Mouse (Mus musculus) layer of hippocampus, postnatal 14 days (tissue): ENCODE data around the gene Ankrd27. TPM values are rescaled to one million over a fixed set of nuclear protein-coding genes. Genes with fewer than 3 reads are reported as not detected.

Source experiments
- DNase-seq, 2 experiments: peaks; one replicate each; pipeline ENCODE4 v3.0.0; 2021 to 2022; ENCODE audit warnings: low spot score in 2 of 2, mixed read lengths in 1 of 2
- total RNA-seq, 2 experiments: library from RNA; stranded (reverse); gene quantifications; 2 replicates each; pipeline ENCODE4 v1.2.3; 2021

Gene Ankrd27
- total RNA-seq, 2 experiments from 2014 or later = 42.8 to 46.7 TPM

- DNase-seq = no peak
Observed at GRCm38 (mm10) chr7:35583476-35584025, 2.5 kb upstream of the Ankrd27 start.

GRCm38 (mm10) chr7:35584068-35584785 lies 1.8 kb upstream of the Ankrd27 start:
- DNase-seq = no peak

GRCm38 (mm10) chr7:35584786-35585190 lies 1.3 kb upstream of the Ankrd27 start:
- no peak for DNase-seq

DNA sequence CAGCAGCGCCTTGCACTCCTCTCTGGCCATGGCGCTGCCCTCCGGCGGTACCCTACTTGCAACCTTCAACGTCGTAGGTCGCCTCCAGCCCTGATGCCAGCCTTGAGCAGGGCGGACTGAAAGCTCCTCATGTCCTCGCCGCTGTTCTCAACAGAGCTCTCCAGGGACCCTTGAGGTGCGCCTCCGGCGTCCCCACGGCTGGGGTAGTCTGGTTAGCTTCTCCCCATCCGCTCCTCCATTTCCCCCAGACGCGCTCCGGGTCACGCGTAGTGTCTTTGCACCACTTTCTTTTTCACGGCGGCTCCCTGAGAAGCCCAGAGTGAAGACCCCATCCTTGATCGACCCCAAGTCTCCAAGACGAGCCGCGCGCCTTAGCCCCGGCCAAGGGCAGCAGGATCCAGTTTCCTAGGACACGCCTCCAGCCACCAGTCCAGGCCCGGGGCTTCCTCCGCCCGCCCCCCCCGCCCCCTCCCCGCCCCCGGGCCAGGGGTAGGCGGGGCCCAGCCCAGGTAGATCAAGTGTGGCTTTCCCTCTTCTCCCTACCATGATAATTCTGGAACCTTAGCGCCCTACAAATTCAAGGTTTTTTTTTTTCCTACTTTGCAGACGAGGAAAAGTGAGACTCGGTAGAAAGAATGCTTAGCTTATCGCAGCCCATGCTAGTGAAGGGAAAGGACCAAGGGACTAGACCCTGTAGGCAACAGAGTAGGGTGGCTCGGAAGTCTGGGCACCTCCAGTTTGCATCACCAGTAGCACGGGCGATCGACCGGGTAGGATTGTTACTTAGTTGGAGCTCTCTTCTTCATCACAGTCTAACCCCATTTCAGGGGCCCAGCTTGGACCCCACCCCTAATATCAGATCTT lies 621 bp upstream of the Ankrd27 start, which contains the start of gene Rgs9bp:
Gene Rgs9bp, minus strand, starts transcription at position 392 of the 864 bp plus-strand sequence.
- no peak for DNase-seq

DNA sequence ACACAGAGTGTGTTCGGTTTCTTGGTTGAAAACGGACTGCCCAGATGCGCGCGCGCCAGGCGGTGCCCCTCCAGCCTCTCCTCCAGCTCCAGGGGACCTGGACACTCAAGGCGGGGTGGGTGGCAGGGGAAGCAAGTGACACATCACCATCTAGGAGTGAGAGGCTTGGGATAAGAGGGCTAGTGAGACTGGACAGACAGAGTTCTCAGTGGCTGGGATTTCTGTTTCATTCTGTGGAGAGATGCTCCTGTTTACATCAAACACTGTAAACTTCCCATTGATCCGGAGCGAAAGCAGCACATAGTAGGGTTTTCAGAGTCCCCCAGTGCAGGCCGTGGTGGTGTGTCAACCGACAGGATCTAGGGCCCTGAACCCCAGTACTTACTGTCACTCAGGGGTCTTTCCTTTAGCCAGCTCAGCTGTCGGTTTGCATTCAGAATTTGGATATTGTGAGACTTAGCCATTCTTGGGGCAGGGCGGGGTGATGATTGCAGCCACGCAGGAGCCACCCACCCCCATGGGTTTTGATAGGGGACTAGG lies 932 bp downstream of the Ankrd27 start:
- DNase-seq = no peak

DNA sequence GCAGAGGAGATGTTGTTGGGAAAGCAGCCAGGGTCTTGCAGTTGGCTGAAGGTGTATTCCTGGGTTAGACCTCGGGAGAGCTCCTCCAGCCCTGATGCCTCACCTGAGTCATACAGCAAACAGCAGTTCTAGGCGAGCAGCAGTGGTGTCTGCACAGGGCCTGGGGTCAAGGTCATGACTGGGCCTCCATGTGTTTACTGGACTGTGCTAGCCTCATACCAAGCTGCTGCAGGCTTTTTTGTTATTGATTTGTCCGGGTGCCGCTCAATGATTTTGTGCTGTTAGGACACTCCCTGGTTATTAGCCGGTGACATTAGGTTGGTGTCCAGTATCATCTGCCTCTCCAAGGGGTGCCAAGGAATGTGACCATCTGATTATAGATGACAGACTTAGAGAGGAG lies 1.7 kb downstream of the Ankrd27 start:
- no peak for DNase-seq

DNA sequence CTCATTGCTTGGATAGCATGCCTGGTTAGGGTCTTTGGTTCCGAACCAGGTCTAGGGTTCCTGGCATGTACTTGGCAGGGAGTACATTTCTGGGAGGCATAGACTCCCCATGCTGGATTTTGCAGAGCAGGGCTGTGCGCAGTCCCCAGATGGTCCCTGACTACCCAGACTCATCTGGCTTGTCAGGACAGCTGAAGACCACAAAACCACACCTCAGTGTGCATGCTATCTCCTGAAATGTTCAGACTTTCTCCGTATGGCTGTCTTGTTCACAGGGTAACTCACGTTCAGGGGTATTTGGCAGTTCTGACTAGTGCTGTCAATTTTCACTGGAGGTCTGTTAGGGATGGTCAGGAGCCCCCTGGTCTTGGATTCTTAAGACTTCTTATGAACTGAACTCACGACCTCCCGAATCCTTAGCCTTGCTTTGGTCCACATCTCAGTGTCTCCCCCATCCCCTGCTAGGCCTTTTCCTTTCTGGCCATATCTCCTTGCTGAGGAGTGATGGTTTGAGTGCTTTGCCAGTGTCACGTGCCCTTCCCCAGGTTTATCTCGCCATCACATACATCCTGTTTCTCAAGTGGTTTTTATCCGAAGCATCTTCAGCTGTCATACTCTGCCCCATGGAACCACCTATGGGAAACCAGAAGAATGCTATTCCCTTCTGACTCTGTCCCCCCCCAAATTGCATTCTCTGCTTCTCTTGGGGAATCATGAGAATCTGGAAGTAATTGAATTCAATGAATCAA lies 2.8 kb downstream of the Ankrd27 start:
- no peak for DNase-seq

GRCm38 (mm10) chr7:35589485-35589884 lies 3.4 kb downstream of the Ankrd27 start:
- DNase-seq = no peak

DNA sequence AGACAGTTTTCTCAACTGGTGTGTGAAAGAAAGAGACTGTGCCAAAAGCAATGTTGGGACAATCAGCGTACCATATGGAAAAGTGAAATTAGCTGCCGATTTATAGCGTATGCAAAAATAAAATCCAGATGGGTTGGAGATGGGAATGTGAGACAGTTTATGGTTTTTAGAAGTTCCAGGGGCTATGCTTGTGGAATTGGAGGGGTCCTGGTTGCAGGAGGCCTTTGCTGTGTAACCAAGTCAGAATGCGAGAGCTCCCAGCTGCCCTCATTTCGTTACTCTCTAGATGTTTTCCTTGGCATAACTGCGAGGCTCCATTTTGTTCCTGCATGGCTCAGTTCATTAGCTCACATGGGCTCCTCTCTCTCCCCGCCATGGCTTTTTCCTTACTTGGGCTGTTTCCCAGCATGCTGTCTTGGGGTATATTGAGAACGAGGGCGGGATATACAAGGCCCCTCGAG lies 4.7 kb downstream of the Ankrd27 start:
- no peak for DNase-seq

DNA sequence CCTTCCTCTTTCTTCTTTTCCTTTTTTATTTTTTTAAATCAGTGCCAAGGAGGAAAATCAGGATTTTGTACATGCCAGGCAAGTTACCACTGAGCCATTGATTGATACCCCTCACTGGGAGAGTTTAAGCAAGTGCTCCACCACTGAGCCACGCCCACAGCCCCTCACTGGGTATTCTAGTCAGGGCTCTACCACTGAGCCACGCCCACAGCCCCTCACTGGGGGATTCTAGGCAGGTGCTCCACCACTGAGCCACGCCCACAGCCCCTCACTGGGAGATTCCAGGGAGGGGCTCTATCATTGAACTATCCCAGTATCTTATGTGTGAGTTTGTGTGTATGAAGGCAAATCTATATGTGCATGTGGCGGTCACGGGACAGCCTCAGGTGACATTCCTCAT lies 8.3 kb downstream of the Ankrd27 start:
- DNase-seq = no peak

DNA sequence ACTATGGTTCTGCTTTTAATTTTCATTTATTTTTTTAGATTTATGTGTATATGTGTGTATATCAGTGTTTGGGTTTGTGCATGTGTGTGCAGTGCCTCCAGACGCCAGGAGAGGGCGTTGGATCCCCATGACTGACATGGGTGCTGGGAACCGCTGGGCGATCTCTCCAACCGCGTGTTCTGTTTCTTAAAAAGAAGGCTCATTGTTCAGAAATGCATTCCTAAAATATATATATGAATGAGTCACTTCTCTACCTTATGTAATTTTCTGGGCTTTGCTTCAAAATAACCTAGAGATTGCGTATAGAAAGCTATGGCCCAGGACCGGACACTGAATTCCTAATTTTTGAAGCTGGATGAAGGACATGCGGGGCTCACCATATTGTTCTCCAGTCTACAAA lies 13.4 kb downstream of the Ankrd27 start:
- DNase-seq = no peak

DNA sequence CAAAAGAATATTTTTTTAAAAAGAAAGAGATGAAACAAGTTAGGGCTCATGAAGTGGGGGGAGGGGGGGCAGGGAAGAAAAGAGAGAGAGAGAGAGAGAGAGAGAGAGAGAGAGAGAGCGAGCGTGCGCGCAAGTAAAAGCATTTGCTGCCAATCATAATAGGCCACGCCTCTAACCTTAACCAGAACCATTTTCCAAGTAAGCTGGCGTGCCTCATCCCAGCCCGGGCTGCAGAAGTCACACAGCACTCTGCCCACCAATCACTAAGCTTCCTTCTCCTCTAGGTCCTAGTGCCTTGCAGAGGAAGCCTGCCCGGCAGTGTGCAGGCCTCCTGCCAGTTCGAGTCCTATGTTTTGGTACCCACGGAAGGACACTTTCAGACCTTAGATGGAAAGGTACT lies 14.0 kb downstream of the Ankrd27 start:
- DNase-seq = no peak

- no peak for DNase-seq
Observed at GRCm38 (mm10) chr7:35601106-35601505, 15.1 kb downstream of the Ankrd27 start.

DNA sequence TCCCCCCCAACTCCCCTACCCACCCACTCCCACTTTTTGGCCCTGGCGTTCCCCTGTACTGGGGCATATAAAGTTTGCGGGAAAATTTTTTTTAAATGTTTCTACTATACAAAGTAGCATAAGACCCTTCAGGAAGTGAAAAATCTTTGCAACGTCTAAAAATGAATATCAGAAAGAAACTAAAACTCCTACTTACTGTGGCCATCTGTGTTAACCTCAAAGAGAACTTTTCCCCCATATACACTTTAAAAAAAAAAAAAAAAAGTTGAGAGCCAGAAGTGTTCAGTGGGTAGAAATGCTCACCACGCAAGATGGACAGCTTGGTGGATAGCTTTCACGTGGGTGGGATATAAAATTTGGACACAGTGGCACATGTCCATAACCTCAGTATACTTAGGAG lies 16.7 kb downstream of the Ankrd27 start:
- DNase-seq = no peak

GRCm38 (mm10) chr7:35606816-35607215 lies 20.8 kb downstream of the Ankrd27 start:
- DNase-seq = no peak

DNA sequence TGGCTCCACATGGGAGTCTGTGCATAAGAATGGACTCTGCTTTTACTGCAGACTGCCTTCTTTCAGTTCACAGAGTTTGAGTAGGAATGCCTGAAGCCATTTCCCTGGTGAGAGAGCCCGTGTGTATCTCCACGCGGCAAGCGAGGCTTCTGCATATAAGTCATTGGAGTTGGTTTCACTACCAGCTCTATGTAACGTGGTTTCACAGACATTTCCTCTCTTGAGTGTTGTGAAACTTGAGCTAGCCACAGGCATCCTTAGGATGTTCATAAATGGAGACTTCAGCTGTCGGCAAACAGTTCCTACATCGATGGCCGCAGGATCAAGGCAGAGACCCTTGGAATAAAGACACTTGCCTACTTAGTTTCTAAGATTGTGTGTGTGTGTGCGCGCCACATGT lies 23.2 kb downstream of the Ankrd27 start:
- no peak for DNase-seq

DNA sequence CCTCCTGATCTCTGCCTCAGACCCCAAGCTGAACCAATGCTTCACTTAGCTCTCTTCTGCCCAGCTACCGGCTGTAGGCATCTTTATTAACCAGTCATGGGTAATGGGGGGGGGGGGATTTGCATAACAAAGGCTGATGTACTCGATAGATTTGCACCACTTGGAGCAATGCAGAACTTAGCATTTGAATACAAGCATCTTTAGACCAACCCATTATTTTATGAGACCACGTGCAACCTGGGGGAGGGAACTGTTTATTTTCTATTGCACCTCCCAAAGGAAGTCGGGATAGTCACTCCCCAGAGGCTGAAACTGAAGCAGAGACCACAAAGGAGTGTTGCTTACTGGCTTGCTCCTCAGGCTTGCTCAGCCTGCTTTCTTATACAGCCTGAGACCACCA lies 31.5 kb downstream of the Ankrd27 start:
- no peak for DNase-seq

DNA sequence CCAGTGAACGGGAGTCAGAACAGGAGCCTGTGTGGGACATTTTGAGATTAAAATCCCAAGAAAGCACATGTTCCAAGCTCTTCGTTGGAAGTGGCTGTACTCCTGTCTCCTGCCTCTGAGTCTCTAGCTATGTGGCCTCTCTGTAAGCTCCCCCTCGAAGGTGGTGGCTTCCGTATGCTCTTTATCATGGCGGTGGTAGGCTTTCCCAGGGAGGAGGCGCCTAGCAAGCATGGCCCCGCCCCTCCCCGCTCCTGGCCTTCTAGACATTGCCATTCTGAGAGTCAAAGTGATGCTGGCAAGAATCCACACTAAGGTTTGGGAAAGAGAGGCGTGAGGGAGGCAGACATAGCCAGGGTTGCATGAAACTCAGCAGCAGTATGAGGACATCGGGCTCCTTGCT lies 36.6 kb downstream of the Ankrd27 start:
- no peak for DNase-seq

DNA sequence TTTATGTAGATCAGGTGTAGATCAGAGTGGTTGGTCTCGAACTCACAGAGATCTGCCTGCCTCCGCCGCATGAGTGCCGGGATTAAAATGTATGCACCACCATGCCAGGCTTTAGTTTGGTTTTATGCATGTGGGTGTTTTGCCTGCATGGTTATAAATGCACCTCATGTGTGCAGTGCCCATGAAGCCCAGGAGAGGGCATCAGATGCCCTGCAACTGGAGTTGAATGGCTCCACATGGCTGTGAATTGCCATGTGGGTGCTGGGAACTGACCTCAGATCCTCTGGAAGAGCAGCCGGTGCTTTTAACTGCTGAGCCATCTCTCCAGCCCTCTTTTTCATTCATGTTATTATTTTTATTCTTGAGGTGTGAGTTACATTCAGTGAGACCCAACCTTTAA lies 40.0 kb downstream of the Ankrd27 start:
- no peak for DNase-seq

GRCm38 (mm10) chr7:35627371-35627770 lies 41.3 kb downstream of the Ankrd27 start:
- DNase-seq = no peak

DNA sequence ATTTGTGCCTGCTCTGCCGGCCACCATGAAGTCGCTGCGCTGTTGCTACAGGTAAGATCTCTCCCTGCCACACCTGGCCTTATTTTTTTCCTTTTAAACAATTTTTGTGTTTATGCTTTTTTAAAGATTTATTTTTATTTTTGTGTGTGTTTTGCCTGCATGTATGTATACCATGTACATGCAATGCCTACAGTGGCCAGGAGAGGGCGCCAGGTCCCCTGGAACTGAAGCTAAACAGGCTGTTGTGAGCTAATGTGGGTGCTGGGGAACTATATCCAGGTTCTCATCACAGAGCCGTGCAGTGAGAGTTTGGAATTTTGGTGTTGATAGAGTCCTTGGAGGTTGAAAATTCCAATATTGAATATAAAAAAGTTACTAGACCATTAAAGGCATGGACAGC lies 42.5 kb downstream of the Ankrd27 start:
- no peak for DNase-seq
